Mouse (Mus musculus): ENCODE measurements around the gene Zfp275. TPM values are rescaled to one million over a fixed set of nuclear protein-coding genes. Genes with fewer than 3 reads are reported as not detected.

The Zfp275 gene
- polyA plus RNA-seq, 3 experiments from 2014 or later: 7.6 to 14.7 (median 13.3) TPM

Other genes with a start within 250 kb of the Zfp275 start
- 1 to 10 TPM in 1 of 3 experiments, under 1 TPM in 1, not detected in 1; 0.46 to 2.5 TPM for gene Xlr3a, start 245.5 kb upstream of the Zfp275 start, polyA plus RNA-seq (2017; shearing (Covaris generic))
- not detected for gene Gm14685, start 225.6 kb upstream of the Zfp275 start, polyA plus RNA-seq (2017; shearing (Covaris generic))
- gene Xlr5b, start 193.8 kb upstream of the Zfp275 start, polyA plus RNA-seq (2017; shearing (Covaris generic)): not detected
- gene DXBay18, start 193.2 kb upstream of the Zfp275 start, polyA plus RNA-seq (2017; shearing (Covaris generic)): not detected
- not detected for gene Spin2d, start 165.6 kb upstream of the Zfp275 start, polyA plus RNA-seq (2017; shearing (Covaris generic))
- gene Xlr3b, start 150.4 kb upstream of the Zfp275 start, polyA plus RNA-seq (2017; shearing (Covaris generic)): 10 to 100 TPM in 2 of 3 experiments, under 1 TPM in 1; 0.69 to 13.8 (median 11.1) TPM
- 100 to 1,000 TPM; 158 to 187 (median 175) TPM for gene Xlr4b, start 128.3 kb upstream of the Zfp275 start, polyA plus RNA-seq (2017; shearing (Covaris generic))
- 1 to 10 TPM; 1.5 to 2.1 (median 1.8) TPM for gene F8a, start 114.3 kb upstream of the Zfp275 start, polyA plus RNA-seq (2017; shearing (Covaris generic))
- gene Xlr4c, start 99.5 kb upstream of the Zfp275 start, polyA plus RNA-seq (2017; shearing (Covaris generic)): 100 to 1,000 TPM in 2 of 3 experiments, 10 to 100 TPM in 1; 76.9 to 140 (median 112) TPM
- not detected for gene Xlr3c, start 77.2 kb upstream of the Zfp275 start, polyA plus RNA-seq (2017; shearing (Covaris generic))
- under 1 TPM in 1 of 3 experiments, not detected in 2; 0.43 TPM for gene Xlr5a, start 49.6 kb upstream of the Zfp275 start, polyA plus RNA-seq (2017; shearing (Covaris generic))
- gene Xlr5c, start 49.6 kb upstream of the Zfp275 start, polyA plus RNA-seq (2017; shearing (Covaris generic)): under 1 TPM in 1 of 3 experiments, not detected in 2; 0.53 TPM
- gene Gm45015, start 5.8 kb upstream of the Zfp275 start, polyA plus RNA-seq (2017; shearing (Covaris generic)): not detected
- not detected for gene Gm18336, start 56.1 kb downstream of the Zfp275 start, polyA plus RNA-seq (2017; shearing (Covaris generic))
- under 1 TPM in 1 of 3 experiments, not detected in 2; 0.21 TPM for gene Zfp92, start 68.5 kb downstream of the Zfp275 start, polyA plus RNA-seq (2017; shearing (Covaris generic))
- not detected for gene Trex2, start 92.7 kb downstream of the Zfp275 start, polyA plus RNA-seq (2017; shearing (Covaris generic))
- 10 to 100 TPM; 28.7 to 40.7 (median 32.3) TPM for gene Haus7, start 116.4 kb downstream of the Zfp275 start, polyA plus RNA-seq (2017; shearing (Covaris generic))
- 1 to 10 TPM in 1 of 3 experiments, not detected in 2; 1.1 TPM for gene Bgn, start 141.0 kb downstream of the Zfp275 start, polyA plus RNA-seq (2017; shearing (Covaris generic))
- not detected for gene Atp2b3, start 160.5 kb downstream of the Zfp275 start, polyA plus RNA-seq (2017; shearing (Covaris generic))